Mouse (Mus musculus): ENCODE results near the gene Fat2.

GRCm38 (mm10) chr11:55369093-55369471 lies 32.7 kb upstream of the Fat2 start:
- TF ChIP-seq ZC3H11A (IDR thresholded peaks at IDR 0.05; ENCODE audit: borderline replicate concordance, low read depth, low read length) (no peak), HCFC1 (IDR thresholded peaks at IDR 0.05; ENCODE audit: borderline replicate concordance, insufficient read depth, low read length) (no peak), CHD2 (IDR thresholded peaks at IDR 0.05; ENCODE audit: low read depth, low read length) (no peak), ZNF384 (IDR thresholded peaks at IDR 0.05; ENCODE audit: low read depth, low read length) (no peak)

Measured in ES-E14 (cell line).